Mouse (Mus musculus): ENCODE data around the gene Zdhhc14. TPM values are rescaled to one million over a fixed set of nuclear protein-coding genes. Genes with fewer than 3 reads are reported as not detected.

Gene Zdhhc14
- total and polyA plus RNA-seq, 3 experiments, result 0.34 to 1.3 (median 0.35) TPM

- no peak for DNase-seq (ENCODE audit: extremely low read depth)
- H3K4me3 ChIP-seq (replicated peaks in 1 of 3; ENCODE audit: low read depth in 2 of 3, low read length in 2 of 3, poor library complexity in 1 of 3), result no peak overlapping the region
- no peak overlapping the region for H3K4me2 ChIP-seq (ENCODE audit: insufficient read depth, low read depth, poor library complexity, severe bottlenecking)
- no peak for TF ChIP-seq RAD21 (IDR thresholded peaks at IDR 0.05; ENCODE audit: low read depth, low read length)
- TF ChIP-seq CHD2 (IDR thresholded peaks at IDR 0.05; ENCODE audit: low read length), result no peak
- no peak for TF ChIP-seq JUND (conservative IDR thresholded peaks at IDR 0.05; ENCODE audit: low read depth, low read length)
- no peak for TF ChIP-seq SIN3A (IDR thresholded peaks at IDR 0.05; ENCODE audit: low read length)
- peaks cover 10 to 41% of the 10 kb centered on the region in 2 experiments for H3K4me1 ChIP-seq (ENCODE audit: control insufficient read depth in 1 of 2, insufficient read depth in 2 of 2)
- dilution Hi-C loops (cut with MboI; ENCODE audit: extremely low pct_ligation_motif_present, extremely low pct_unique_long_range_greater_than_20kb, low sequenced_read_pairs) (no loop called here), in situ Hi-C loops (cut with MboI; ENCODE audit: low pct_ligation_motif_present, low pct_unique_long_range_greater_than_20kb, low sequenced_read_pairs) (no loop called here)
- no peak overlapping the region for H3K27ac ChIP-seq (ENCODE audit: insufficient read depth, low read depth)
- H3K79me2 ChIP-seq (replicated peaks; ENCODE audit: control insufficient read depth, extremely low read depth, insufficient read depth, poor library complexity, severe bottlenecking), result no peaks in the 10 kb centered on the region
- peaks cover 4% of the 10 kb centered on the region for H3K9me3 ChIP-seq (replicated peaks; ENCODE audit: low read length)
- H3K27me3 ChIP-seq (replicated peaks), result no peaks in the 10 kb centered on the region
- H3K9ac ChIP-seq (ENCODE audit: insufficient read depth, low read depth), result no peak overlapping the region
- no peaks in the 10 kb centered on the region for H3K36me3 ChIP-seq (replicated peaks in 1 of 2; ENCODE audit: control insufficient read depth in 1 of 2, insufficient read depth in 1 of 2, low read length in 1 of 2)
Observed at GRCm38 (mm10) chr17:5751066-5751465, 258.7 kb downstream of the Zdhhc14 start.

GRCm38 (mm10) chr17:5752322-5752715 is 260.0 kb downstream of the Zdhhc14 start:
- H3K27me3 ChIP-seq (replicated peaks), result no peaks in the 10 kb centered on the region
- no peaks in the 10 kb centered on the region for H3K36me3 ChIP-seq (replicated peaks in 1 of 2; ENCODE audit: control insufficient read depth in 1 of 2, insufficient read depth in 1 of 2, low read length in 1 of 2)
- in situ Hi-C loops (cut with MboI; ENCODE audit: low pct_ligation_motif_present, low pct_unique_long_range_greater_than_20kb, low sequenced_read_pairs), result no loop called here
- no peaks in the 10 kb centered on the region for H3K9me3 ChIP-seq (replicated peaks; ENCODE audit: low read length)
- no peak overlapping the region for H3K9ac ChIP-seq (ENCODE audit: insufficient read depth, low read depth)
- H3K4me1 ChIP-seq (ENCODE audit: control insufficient read depth in 1 of 2, insufficient read depth in 2 of 2), result peaks cover 13 to 41% of the 10 kb centered on the region in 2 experiments
- TF ChIP-seq JUND (conservative IDR thresholded peaks at IDR 0.05; ENCODE audit: low read depth, low read length) (no peak), MAZ (IDR thresholded peaks at IDR 0.05; ENCODE audit: low read depth, low read length) (no peak), POLR2AphosphoS2 (IDR thresholded peaks at IDR 0.05; ENCODE audit: low read depth, low read length) (no peak), RCOR1 (conservative IDR thresholded peaks at IDR 0.05; ENCODE audit: low read depth, low read length) (no peak), SMC3 (IDR thresholded peaks at IDR 0.05; ENCODE audit: low read depth, low read length) (no peak)
- DNase-seq (ENCODE audit: extremely low read depth), result no peak
- no peak overlapping the region for H3K4me3 ChIP-seq (replicated peaks in 1 of 3; ENCODE audit: low read depth in 2 of 3, low read length in 2 of 3, poor library complexity in 1 of 3)
- no peak overlapping the region for H3K27ac ChIP-seq (ENCODE audit: insufficient read depth, low read depth)
- dilution Hi-C loops (cut with MboI; ENCODE audit: extremely low pct_ligation_motif_present, extremely low pct_unique_long_range_greater_than_20kb, low sequenced_read_pairs), result no loop called here
- no peaks in the 10 kb centered on the region for H3K79me2 ChIP-seq (replicated peaks; ENCODE audit: control insufficient read depth, extremely low read depth, insufficient read depth, poor library complexity, severe bottlenecking)
- no peak overlapping the region for H3K4me2 ChIP-seq (ENCODE audit: insufficient read depth, low read depth, poor library complexity, severe bottlenecking)

- Histone ChIP-seq H3K4me1 (ENCODE audit: control insufficient read depth in 1 of 2, insufficient read depth in 2 of 2) (peaks cover 11 to 40% of the 10 kb centered on the region in 2 experiments), H3K4me2 (ENCODE audit: insufficient read depth, low read depth, poor library complexity, severe bottlenecking) (no peak overlapping the region), H3K9me3 (replicated peaks; ENCODE audit: low read length) (no peaks in the 10 kb centered on the region), H3K9ac (ENCODE audit: insufficient read depth, low read depth) (no peak overlapping the region), H3K27ac (ENCODE audit: insufficient read depth, low read depth) (no peak overlapping the region), H3K4me3 (replicated peaks in 1 of 3; ENCODE audit: low read depth in 2 of 3, low read length in 2 of 3, poor library complexity in 1 of 3) (no peak overlapping the region), H3K79me2 (replicated peaks; ENCODE audit: control insufficient read depth, extremely low read depth, insufficient read depth, poor library complexity, severe bottlenecking) (no peaks in the 10 kb centered on the region), H3K27me3 (replicated peaks) (no peaks in the 10 kb centered on the region), H3K36me3 (replicated peaks in 1 of 2; ENCODE audit: control insufficient read depth in 1 of 2, insufficient read depth in 1 of 2, low read length in 1 of 2) (no peaks in the 10 kb centered on the region)
- in situ Hi-C loops (cut with MboI; ENCODE audit: low pct_ligation_motif_present, low pct_unique_long_range_greater_than_20kb, low sequenced_read_pairs), result no loop called here
- dilution Hi-C loops (cut with MboI; ENCODE audit: extremely low pct_ligation_motif_present, extremely low pct_unique_long_range_greater_than_20kb, low sequenced_read_pairs), result no loop called here
- DNase-seq (ENCODE audit: extremely low read depth), result no peak
- no peak for TF ChIP-seq CHD2 (IDR thresholded peaks at IDR 0.05; ENCODE audit: low read length)
- no peak for TF ChIP-seq POLR2A (IDR thresholded peaks at IDR 0.05; ENCODE audit: low read depth, low read length)
- TF ChIP-seq RCOR1 (conservative IDR thresholded peaks at IDR 0.05; ENCODE audit: low read depth, low read length), result no peak
- no peak for TF ChIP-seq E2F4 (IDR thresholded peaks at IDR 0.05; ENCODE audit: insufficient replicate concordance, low read depth, low read length)
- peak; percentile 9; the same call in 1 of the 2 replicates for TF ChIP-seq ZC3H11A (IDR thresholded peaks at IDR 0.05; ENCODE audit: low read depth, low read length)
- TF ChIP-seq MEF2A (IDR thresholded peaks at IDR 0.05; ENCODE audit: borderline replicate concordance, low read depth, low read length), result no peak
- no peak for TF ChIP-seq USF1 (IDR thresholded peaks at IDR 0.05; ENCODE audit: low read depth, low read length)
- no peak for TF ChIP-seq MAZ (IDR thresholded peaks at IDR 0.05; ENCODE audit: low read depth, low read length)
- peak; percentile 62 to 82 for TF ChIP-seq CTCF (conservative IDR thresholded peaks at IDR 0.05 in 1 of 2, IDR thresholded peaks at IDR 0.05 in 1 of 2; ENCODE audit: low read depth in 2 of 2, low read length in 2 of 2)
- peak; percentile 71 for TF ChIP-seq MYC (IDR thresholded peaks at IDR 0.05; ENCODE audit: low read depth, low read length)
- TF ChIP-seq SMC3 (IDR thresholded peaks at IDR 0.05; ENCODE audit: low read depth, low read length), result peak; percentile 64
- no peak for TF ChIP-seq UBTF (IDR thresholded peaks at IDR 0.05; ENCODE audit: low read depth, low read length)
- TF ChIP-seq RAD21 (IDR thresholded peaks at IDR 0.05; ENCODE audit: low read depth, low read length), result peak; percentile 68
- no peak for TF ChIP-seq POLR2AphosphoS2 (IDR thresholded peaks at IDR 0.05; ENCODE audit: low read depth, low read length)
- TF ChIP-seq MAFK (IDR thresholded peaks at IDR 0.05; ENCODE audit: insufficient replicate concordance, low read length), result no peak
Observed at GRCm38 (mm10) chr17:5752716-5753585, 260.6 kb downstream of the Zdhhc14 start.

All from CH12.LX (cell line).